Mouse (Mus musculus): ENCODE measurements around the gene Gstm1.
"Not testable (repeated sequence)": the region's sequence is repeated elsewhere in the genome, so short reads cannot be mapped to it uniquely, and the experiment has no call there.

Gstm1 gene

DNA sequence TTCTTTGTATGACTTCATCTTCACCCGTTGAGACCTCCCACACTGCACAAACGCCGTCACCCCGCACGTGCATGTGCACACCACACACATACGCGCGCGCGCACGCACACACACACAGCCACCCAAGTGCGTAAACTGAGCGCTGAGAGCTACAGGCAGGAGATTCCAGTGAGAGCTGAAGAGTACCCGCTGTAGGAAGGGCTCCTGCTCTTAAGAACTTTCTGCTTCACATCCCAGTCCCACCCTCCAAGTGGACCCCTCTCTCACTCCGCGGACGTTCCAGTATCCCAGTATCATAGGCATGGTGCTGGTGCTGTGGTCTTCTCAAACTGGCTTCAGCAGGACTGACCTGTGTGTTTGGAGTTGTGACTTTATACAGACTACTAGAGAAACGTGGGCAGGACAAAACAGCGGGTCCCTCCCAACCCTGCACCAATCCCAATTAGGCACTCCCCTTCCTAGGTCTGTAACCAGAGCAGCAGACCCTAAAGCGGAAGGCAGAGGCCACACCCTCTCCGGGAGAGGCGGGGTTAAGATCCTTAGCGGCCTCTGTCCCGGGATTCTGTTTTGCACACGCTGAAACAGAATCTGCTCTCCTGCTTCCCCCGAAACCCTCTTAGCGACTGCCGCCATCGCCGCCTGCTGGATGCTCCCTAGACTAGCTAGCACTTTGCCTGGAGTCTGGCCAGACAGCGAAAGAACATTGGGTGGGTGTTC lies at the start of gene Gstm1:
Gstm1 (minus strand) TSS at position 501 of the 717 bp plus-strand sequence.
- DNase-seq: peak; percentile 97

GRCm38 (mm10) chr3:108067370-108067934 lies 49.7 kb upstream of the Gstm1 start:
- no peak for DNase-seq

DNA sequence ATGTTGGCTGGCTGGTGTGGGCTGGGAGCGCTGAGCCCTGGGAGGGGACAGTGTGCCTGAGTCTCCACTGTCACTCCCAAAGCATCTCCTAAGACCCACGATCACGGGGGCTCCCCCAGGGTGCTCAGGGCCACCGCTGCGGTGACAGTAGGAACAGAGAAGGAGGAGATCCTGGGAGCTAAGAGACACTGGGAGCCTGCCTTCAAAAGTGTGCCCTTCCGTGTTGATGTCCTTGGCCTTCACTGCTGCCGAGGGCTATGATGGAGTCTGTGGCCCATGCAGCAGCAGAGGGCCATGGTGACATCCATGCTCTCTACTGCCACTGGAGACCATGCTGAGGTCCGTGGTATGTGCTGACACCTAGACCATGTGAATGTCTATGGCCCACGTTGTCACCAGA lies 47.8 kb upstream of the Gstm1 start:
- DNase-seq: no peak

DNA sequence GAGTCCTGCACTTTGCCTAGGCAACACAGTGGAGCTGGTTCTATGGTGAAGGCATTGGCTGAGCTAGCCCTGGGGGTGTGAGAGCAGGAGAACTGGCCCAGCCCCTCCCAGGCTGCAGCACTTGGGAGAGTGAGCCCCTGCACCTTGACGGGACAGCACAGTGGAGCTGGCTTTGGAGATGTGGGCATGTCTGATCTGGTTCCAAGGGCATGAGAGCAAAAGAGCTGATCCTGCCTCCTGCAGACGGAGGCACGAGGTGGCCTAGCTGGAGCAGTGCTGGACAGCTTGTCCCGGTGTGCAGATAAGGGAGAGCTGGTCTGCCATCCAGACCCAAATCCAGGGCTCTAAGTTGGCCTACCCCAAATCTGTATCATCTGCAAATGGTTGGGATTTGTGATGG lies 46.9 kb upstream of the Gstm1 start:
- no peak for DNase-seq

- no peak for DNase-seq
These were observed 44.9 kb upstream of the Gstm1 start for GRCm38 (mm10) chr3:108062648-108063047.

DNA sequence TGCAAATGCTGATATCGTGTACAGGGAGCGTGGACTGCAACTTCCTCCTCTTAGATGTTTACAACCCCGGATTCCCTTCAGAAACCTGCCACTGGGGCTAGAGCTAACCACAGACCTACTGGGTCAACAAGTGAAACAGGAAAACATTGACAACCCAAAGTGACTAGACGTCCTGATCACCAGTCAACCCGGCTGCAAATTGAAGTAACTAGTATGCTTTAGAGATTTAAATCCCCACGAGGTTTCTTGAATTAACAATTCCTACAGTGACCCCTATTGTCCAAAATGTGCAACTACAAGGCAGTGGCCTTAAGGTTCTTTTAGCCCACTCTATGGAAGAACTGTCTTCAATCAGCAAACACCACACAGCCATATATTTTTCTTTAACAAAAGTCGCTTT lies 43.6 kb upstream of the Gstm1 start:
- peak; percentile 87 for DNase-seq

DNA sequence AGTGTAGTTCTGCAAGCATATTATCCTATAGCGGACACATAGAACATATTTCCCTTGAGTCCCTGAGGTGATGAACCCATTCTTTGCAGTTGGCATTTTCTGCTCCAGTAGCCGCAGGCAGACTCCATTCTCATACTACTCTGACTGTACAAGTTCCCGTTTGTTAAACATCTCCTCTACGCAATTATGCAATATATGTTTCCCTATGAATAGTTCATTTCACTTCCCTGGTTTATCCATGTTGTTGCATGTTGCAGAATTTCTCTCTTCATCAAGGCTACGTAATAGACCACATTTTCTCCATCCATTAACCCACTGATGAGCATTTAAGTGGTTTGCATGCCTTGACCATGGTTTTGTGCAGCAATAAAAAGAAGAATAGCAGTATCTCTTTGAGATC lies 32.7 kb upstream of the Gstm1 start:
- DNase-seq: no peak

DNA sequence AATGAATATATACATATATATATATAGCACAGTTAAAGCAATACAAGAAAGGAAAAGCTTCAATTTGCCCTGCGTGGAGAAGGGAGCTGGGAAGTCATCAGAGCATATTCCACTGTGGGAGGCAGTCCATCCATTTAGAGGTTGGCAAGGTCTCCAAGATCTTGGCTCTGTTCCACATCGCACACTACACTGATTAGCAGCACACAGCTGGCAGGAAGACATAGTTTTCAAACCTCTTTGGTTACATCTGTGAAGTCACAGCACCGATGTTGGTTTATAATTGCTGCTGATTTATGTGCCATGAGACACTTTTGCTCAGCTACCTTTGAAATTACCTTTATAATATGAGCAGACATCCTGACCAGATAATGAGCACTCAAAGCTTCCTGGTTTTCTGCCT lies 30.5 kb upstream of the Gstm1 start:
- DNase-seq: no peak

DNA sequence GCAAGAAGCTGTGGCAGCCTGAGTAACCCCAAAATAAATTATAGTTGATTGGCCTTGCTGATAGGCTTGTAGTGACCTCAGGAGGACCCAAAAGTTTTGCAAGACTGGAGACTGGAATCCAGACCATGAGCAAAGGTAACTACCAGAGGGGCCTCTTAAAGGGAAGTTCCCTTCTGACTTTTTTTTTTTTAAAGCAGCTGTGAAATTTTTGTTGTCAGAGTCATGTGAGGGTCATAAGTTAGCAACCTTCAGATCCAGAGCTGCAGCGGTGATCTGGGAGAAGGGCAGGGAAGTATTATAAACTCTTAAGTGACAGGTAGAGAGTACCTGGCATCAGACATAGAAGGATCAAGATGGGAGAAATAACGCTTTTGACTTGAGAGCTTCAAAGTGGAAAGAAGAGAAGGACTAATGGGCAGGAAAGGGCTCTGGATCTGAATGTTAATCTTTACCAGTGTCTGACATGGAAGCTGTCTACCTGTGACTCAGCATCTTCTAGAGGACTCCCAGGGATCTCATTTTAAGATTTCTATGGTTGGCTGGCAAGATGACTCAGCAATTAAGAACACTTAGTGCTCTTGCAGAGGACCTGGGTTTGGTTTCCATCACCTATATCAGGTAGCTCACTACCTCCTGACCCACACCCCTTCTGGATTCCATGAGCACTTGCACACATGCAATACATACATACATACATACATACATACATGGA lies 29.3 kb upstream of the Gstm1 start:
- no peak for DNase-seq

DNA sequence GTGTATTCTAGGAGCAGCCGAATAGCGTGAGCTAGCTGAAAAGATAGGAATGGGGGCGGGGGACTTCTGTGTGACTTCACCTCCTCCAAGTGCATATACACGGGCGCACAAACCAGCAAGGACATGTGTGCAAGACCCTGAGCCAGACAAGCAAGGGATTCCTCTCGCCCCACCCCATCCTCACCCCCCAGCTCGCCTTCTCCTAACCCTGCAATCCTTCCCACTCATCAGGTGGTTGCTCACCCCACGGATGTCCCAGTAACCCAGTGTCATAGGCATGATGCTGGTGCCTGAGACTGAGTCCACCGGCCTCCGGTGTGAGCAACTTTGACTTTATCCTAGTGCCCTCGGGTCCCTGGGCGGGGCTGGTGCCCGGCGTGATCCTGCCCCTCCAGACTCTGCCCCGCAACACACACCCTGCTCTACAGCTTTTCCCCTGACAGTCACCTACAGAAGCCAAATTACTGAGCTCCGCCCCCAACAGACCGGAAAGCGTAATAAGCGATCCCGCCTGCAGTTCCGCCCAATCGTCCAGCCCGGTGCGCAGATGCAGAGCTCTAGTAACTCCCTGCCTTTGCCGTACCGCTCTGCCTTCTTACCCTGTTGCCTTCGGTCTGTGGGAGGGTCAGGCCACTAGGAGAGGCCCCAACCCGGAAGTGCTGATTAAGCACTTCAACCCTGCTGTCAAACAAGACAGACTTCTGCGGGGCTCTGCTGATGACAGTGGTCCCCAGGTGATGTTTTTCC lies 26.8 kb upstream of the Gstm1 start, which contains the start of gene Gstm4:
Gstm4 (minus strand) TSS at position 501 of the 747 bp plus-strand sequence.
- peak; percentile 91 for DNase-seq

DNA sequence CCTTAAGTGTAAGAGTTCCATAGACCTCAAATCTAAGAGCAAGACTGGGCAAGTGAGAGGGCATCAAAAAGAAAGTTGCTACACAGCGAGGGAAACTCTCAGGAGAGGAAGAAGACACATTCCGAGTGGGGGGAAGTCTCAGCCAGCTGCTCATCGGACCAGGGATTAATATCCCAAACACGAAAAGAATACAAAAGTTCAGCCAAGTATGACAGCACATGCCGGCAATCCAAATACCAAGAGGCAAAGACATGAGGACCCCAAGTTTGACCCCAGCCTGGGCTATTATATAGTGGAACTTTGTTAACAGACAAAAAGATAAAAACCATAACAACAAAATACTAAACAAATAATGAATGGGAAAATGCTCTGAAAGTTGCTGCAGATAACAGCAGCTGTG lies 15.4 kb upstream of the Gstm1 start:
- no peak for DNase-seq

GRCm38 (mm10) chr3:108032113-108032512 lies 14.3 kb upstream of the Gstm1 start:
- DNase-seq: no peak

DNA sequence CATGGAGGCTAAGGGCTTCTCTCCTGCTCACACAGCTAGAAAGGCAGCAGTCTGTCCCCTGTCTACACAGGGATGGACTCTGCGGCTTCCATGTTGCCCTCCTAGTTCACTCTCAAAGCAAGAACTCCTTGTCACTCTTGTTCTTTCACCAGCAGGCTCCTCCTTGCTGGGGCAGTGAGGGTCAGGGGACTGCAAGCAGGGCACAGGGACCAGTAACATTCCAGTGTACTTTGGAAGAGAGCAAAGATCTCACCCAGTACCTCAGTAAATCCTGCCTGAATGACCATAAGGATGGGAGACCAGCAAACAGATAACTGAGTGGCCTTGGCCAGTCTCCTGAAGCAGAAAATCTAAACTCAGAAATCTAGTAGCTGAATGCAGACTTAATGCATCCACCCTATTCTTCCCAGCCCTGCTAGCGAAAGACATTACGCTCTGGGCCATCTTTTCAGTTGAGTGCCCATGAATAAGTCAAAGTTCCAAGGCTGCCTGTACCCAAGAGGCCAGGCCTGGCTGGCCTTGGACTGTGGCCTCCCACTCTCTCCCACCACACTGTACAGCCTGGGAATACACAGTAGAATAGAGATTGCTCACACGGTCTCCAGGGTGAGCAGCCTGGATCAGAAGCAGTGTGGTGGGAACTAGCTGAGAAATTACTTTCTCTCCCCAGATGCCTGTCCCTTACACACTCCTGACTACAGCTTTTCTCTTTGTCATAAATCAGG lies 11.0 kb upstream of the Gstm1 start:
- DNase-seq: no peak

- no peak for DNase-seq
These were observed 8.8 kb upstream of the Gstm1 start for GRCm38 (mm10) chr3:108026597-108026996.

DNA sequence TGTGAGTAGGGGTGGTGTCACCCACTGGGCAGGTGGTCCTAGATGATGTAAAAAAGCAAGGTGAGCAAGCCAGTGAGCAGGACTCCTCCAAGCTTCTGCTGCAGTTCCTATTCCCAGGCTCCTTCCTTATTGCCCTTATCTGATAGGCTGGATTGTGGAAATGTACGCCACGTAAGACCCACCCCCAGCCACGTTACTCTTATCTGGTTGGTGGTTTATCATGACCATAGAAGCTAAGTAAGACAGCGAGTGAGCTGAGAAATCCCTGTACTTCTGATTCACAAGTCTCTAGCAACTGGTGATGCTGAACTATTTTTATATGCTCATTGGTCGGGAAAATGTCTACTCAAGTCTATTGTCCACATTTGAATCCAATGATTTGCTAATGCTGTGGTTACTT lies 8.3 kb upstream of the Gstm1 start:
- no peak for DNase-seq

GRCm38 (mm10) chr3:108025318-108025717 lies 7.5 kb upstream of the Gstm1 start:
- DNase-seq: no peak

- no peak for DNase-seq
These were observed 4.9 kb upstream of the Gstm1 start for GRCm38 (mm10) chr3:108022650-108023049.

GRCm38 (mm10) chr3:108020351-108021022 lies 2.7 kb upstream of the Gstm1 start:
- DNase-seq: not testable (repeated sequence)

- not testable (repeated sequence) for DNase-seq
These were observed 1.5 kb upstream of the Gstm1 start for GRCm38 (mm10) chr3:108019226-108019625.

DNA sequence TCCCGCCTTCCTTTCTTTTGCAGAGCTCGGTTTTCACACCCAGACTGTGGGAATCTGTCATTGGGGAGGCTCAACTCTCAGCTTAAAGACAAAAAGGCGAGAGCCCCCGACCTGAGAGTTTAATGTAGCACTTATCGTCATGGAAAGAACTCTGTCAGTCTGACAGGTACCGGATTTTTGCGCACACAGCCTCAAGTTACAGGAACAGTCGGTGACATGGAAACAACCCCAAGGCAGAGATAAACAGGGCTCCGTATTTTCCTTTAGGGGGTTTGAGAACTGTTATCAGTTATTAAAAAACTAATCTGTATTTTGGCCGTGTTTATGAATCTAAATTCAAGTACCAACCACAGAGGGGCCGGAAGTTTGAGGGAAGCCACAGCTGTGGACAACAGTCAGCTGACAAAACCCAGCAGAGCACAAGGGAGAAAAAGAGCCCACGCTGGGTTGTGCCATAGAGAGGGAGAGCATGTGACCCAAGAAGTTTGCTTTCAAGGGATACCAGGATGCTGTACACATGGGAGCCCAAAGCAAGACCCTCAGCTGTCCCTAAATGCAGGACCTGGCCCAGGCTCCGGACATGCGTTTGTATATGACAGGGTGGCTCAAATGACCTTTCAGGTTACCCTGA lies 532 bp upstream of the Gstm1 start:
- DNase-seq: peak; percentile 9

DNA sequence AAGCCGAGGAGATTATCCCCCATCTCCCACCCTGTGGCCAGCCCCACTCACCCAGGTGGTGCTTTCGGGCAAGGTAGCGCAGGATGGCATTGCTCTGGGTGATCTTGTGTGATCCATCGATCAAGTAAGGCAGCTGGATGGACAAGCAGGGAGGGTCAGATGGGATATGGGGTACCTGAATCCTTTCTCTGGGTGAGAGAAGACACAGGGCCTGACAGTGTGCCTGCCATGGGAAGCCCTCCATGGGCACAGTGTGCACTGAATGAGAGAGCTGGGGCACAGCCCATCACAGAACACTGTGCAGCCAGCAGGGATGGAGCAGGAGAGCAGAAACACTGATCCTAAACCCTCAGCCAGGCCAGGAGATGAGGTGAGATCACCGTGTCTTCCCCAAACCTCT lies 1.3 kb downstream of the Gstm1 start:
- DNase-seq: not testable (repeated sequence)

- no peak for DNase-seq
These were observed 2.8 kb downstream of the Gstm1 start for GRCm38 (mm10) chr3:108014974-108015346.
